Mouse (Mus musculus): ENCODE results near the gene Cenpa. TPM values are rescaled to one million over a fixed set of nuclear protein-coding genes. Genes with fewer than 3 reads are reported as not detected.

The Cenpa gene
- polyA plus RNA-seq (2015; fragmentation: Nextera tagmentation; extraction: Ambion mirVana), result 63.8 and 67.7 TPM in 2 replicates

DNA sequence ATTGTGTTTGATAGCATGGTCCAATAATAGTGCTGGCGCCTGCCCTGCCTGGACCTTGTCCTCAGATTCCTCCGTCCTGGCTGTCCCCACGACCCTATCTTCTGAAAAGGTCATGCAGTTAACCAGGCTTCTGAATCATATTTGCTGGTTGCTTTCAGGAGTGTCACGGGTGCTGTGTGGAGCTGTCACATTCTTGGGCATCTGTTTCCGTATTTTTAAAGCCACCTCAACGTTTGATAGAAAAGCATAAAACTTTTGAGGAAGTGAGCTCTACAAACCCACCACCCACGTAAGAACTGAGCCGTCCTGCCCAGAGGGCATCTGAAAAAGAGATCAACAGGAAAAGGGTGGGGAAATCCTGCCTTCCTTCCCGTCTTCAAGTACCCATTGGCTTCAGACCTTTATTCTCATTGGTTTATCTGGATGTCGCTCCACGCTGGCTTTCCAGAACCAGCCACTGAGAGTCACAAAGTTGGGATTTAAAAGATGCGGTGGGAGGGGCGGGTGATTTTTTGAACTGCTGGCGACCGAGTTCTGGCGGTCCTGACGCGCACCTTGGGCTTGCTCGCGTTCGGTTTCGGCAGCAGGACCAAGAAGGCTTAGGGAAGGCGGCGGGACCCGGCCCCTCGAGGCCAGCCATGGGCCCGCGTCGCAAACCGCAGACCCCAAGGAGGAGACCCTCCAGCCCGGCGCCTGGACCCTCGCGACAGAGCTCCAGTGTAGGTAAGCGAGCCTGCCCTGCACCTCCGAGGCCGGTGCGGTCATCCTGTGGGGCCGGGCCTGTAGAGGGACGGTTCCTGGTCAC, at the start of gene Cenpa:
Gene Cenpa, plus strand, starts transcription at position 387 of the 805 bp plus-strand sequence.

GRCm38 (mm10) chr5:30647815-30648560, 18.6 kb upstream of the Cenpa start, which contains the start of gene Slc35f6:
Gene Slc35f6, plus strand, starts transcription at chr5:30647933.

DNA sequence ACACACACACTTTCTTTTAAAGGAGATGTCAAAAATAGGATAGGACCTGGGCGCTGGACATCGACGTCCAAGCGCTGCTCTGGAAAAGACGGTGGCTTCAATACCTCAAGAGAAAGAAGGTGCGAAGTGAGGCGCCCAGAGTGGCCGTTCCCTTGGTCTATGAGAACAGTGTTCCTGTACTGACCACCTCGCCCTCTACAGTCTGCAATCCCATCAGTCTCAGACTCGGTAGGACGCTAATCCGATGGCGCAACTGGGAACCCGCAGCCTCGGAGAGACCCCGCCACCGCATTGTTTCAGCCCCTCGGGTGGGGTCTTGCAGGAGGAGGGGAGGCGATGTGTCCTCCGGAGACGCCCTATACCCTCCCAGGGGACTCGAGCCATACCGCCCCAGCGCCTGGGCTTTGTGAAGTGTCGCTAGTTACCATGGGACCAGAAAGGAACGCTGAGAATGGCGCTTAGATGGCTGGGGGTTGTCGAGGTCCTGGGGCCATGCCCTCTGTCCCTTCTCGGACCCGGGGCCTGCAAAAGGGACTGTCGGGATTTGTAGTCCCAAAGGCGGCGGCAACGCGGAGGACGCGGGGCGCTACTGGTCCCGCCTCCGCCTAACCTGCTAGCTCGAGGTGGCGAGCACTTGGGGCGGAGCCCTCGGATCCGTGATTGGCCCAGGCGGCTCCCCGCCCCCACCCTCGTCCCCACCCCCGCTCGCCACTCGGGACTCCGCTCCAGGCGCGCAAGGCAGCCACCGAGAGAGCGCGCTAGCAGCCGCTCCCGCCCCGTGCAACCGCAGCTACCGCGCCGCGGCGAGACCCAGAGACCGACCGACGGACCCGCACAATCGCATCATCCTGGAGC, 44.8 kb downstream of the Cenpa start, which contains the start of gene Dpysl5:
Gene Dpysl5, plus strand, starts transcription at position 418 of the 855 bp plus-strand sequence.

Small RNA genes within 50 kb of the gene (microRNA-seq; reads per million reads assigned to microRNA genes)
- not detected for gene Mir5625

Other genes starting within 250 kb of the Cenpa start
- 0.07 TPM in 1 of 2 replicates, not detected in the other for gene Otof, start 204.8 kb upstream of the Cenpa start, polyA plus RNA-seq (2015; fragmentation: Nextera tagmentation; extraction: Ambion mirVana)
- gene 1700001C02Rik, start 200.7 kb upstream of the Cenpa start, polyA plus RNA-seq (2015; fragmentation: Nextera tagmentation; extraction: Ambion mirVana), result 0.31 TPM in 1 of 2 replicates, not detected in the other
- gene Cib4, start 120.9 kb upstream of the Cenpa start, polyA plus RNA-seq (2015; fragmentation: Nextera tagmentation; extraction: Ambion mirVana), result not detected in 2 replicates
- 17.2 and 21.2 TPM in 2 replicates for gene Kcnk3, start 78.6 kb upstream of the Cenpa start, polyA plus RNA-seq (2015; fragmentation: Nextera tagmentation; extraction: Ambion mirVana)
- gene Slc35f6, start 18.8 kb upstream of the Cenpa start, polyA plus RNA-seq (2015; fragmentation: Nextera tagmentation; extraction: Ambion mirVana), result 27.8 and 31.3 TPM in 2 replicates
- gene Dpysl5, start 44.8 kb downstream of the Cenpa start, polyA plus RNA-seq (2015; fragmentation: Nextera tagmentation; extraction: Ambion mirVana), result 0.47 and 0.48 TPM in 2 replicates
- 24.5 TPM in 2 replicates for gene Mapre3, start 147.9 kb downstream of the Cenpa start, polyA plus RNA-seq (2015; fragmentation: Nextera tagmentation; extraction: Ambion mirVana)
- 55.2 and 70.2 TPM in 2 replicates for gene Tmem214, start 201.2 kb downstream of the Cenpa start, polyA plus RNA-seq (2015; fragmentation: Nextera tagmentation; extraction: Ambion mirVana)
- gene Agbl5, start 221.9 kb downstream of the Cenpa start, polyA plus RNA-seq (2015; fragmentation: Nextera tagmentation; extraction: Ambion mirVana), result 5.8 and 6.7 TPM in 2 replicates
- gene Ost4, start 241.0 kb downstream of the Cenpa start, polyA plus RNA-seq (2015; fragmentation: Nextera tagmentation; extraction: Ambion mirVana), result 525 and 535 TPM in 2 replicates
- gene Emilin1, start 246.6 kb downstream of the Cenpa start, polyA plus RNA-seq (2015; fragmentation: Nextera tagmentation; extraction: Ambion mirVana), result 133 and 147 TPM in 2 replicates

All from urinary bladder, postnatal 0 days (tissue).